Mouse (Mus musculus) stomach, postnatal 0 days (tissue): ENCODE results near the gene BC003965.

Experiments
- CTCF ChIP-seq: IDR thresholded peaks from 2 replicates; pipeline ENCODE4 v1.5.1; 2016; ENCODE audit warnings: antibody characterized with exemption, low read depth, mild to moderate bottlenecking, moderate library complexity
- EP300 ChIP-seq: optimal IDR thresholded peaks from 2 replicates; pipeline ENCODE3; 2016; ENCODE audit warnings: antibody characterized with exemption

DNA sequence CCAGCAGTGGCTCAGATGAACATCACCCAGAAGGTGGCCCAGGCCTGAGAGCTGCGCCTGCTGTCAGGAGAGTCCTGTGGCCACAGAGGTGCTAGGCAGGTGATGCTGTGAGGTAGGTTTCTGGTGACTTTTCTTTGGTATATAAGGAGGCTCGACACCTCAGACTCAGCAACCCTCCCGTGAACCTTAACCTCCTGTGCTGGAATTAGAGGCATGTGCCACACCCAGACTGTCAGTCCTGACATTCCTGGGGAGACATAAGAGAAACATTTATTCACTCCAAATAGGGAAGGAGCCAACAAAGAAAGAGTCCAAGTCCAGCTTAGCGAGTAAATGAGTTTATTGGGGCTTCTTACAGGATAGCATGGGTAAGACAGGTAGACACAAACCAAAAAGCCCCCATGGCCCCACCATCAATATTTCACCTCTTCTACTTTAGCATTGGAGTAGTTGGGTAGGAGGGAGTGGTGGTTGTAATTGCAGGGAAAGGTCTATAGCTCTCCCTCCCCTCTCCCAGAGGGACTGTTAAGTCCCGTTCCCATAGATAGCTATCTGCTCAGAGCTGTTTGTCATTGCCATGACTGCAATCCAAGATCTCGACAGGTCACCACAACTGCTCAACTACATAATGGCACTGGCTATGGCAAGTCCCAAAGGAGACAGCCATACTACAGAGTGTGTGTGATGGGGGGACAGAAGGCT is 18.2 kb upstream of the BC003965 start:
- no peak for TF ChIP-seq EP300
- no peak for TF ChIP-seq CTCF
